Mouse (Mus musculus): ENCODE measurements around the gene Atxn1. TPM values are rescaled to one million over a fixed set of nuclear protein-coding genes. Genes with fewer than 3 reads are reported as not detected.

Gene Atxn1
- polyA plus RNA-seq, 1 experiment from 2014 or later = 11.9 TPM

DNA sequence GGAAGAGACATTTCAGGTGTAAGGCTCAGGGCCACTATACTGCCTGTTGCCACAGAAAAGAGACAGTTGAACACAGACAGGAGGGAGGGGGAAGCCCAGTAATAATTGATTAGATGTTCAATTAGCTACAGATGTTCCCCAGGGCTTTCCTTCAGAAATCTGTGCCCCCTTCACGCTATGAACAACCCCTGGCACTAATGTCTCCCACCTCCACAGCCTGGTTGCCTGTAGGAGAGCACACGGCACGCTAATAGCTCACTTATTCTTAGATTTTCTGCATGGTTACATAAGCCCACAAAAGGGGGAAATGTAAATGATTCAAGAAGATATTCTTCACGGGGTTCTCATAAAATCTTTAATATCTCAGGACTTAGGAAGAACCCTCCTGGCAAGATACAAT, 355.3 kb downstream of the Atxn1 start:
- Histone ChIP-seq H3K4me1 (ENCODE audit: insufficient read depth, low read depth, low read length) (no peaks in the 10 kb centered on the region), H3K4me3 (ENCODE audit: low read depth, low read length) (no peak overlapping the region), H3K4me2 (replicated peaks; ENCODE audit: low read depth, low read length) (no peak overlapping the region), H3K27ac (ENCODE audit: low read length) (no peak overlapping the region), H3K27me3 (replicated peaks; ENCODE audit: insufficient read depth, low read length) (no peaks in the 10 kb centered on the region), H3K36me3 (ENCODE audit: insufficient read depth, low read length) (no peaks in the 10 kb centered on the region), H3K9ac (replicated peaks; ENCODE audit: low read depth) (no peak overlapping the region), H3K9me3 (ENCODE audit: low read length) (no peaks in the 10 kb centered on the region)
- DNase-seq (ENCODE audit: low spot score) (no peak), ATAC-seq (no peak)
- WGBS = 88% methylated on average over 4 of the region's 4 CpGs
- TF ChIP-seq CTCF (IDR thresholded peaks at IDR 0.05) (no peak), EP300 (IDR thresholded peaks at IDR 0.05) (no peak)

DNA sequence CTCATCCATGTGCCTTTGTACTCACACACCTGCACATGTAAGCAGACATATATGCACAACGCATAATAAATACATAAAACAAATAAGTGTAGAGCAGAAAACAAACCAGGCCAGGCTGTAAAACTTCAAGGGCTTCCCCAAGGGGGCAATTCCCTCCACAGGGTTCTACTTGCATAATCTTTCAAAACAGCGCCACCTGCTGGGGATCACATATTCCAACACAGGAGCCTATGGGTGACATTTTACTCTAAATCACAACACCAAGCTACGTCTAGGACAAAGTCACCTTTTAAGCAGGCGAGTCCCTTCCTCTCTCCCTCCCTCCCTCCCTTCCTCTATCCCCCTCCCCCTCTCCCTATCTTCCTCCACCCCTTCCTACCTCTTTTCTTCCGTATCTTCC, 356.2 kb downstream of the Atxn1 start:
- ATAC-seq = no peak
- peak; percentile 36 for TF ChIP-seq CTCF (IDR thresholded peaks at IDR 0.05)
- TF ChIP-seq EP300 (IDR thresholded peaks at IDR 0.05) = no peak
- Histone ChIP-seq H3K4me2 (replicated peaks; ENCODE audit: low read depth, low read length) (no peak overlapping the region), H3K4me3 (ENCODE audit: low read depth, low read length) (no peak overlapping the region), H3K9me3 (ENCODE audit: low read length) (no peaks in the 10 kb centered on the region), H3K4me1 (ENCODE audit: insufficient read depth, low read depth, low read length) (no peaks in the 10 kb centered on the region), H3K36me3 (ENCODE audit: insufficient read depth, low read length) (no peaks in the 10 kb centered on the region), H3K27me3 (replicated peaks; ENCODE audit: insufficient read depth, low read length) (no peaks in the 10 kb centered on the region), H3K27ac (ENCODE audit: low read length) (no peak overlapping the region), H3K9ac (replicated peaks; ENCODE audit: low read depth) (no peak overlapping the region)
- 90% methylated on average over 5 of the region's 5 CpGs for WGBS
- DNase-seq (ENCODE audit: low spot score) = no peak

DNA sequence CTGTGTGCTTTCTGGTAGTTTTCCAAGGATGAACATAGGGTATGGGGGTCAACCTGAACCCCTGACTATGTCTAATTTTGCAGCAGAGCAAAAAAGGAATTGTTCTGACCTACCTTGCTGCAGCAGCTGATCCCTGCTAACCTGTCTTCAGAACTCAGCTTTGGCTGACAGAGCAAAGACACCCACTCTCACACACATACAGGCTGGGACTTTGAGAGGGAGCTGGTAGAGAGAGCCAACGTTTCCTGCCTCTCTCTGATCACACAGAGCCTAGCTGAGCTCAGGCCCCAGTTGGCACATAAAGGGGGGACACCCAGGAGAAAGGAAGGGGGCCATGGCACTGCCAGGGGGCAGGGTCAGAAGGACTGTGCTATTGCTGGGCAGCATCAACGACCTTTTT, 356.9 kb downstream of the Atxn1 start:
- ATAC-seq (no peak), DNase-seq (ENCODE audit: low spot score) (no peak)
- Histone ChIP-seq H3K9ac (replicated peaks; ENCODE audit: low read depth) (no peak overlapping the region), H3K27me3 (replicated peaks; ENCODE audit: insufficient read depth, low read length) (no peaks in the 10 kb centered on the region), H3K27ac (ENCODE audit: low read length) (no peak overlapping the region), H3K36me3 (ENCODE audit: insufficient read depth, low read length) (no peaks in the 10 kb centered on the region), H3K4me1 (ENCODE audit: insufficient read depth, low read depth, low read length) (no peaks in the 10 kb centered on the region), H3K9me3 (ENCODE audit: low read length) (no peaks in the 10 kb centered on the region), H3K4me2 (replicated peaks; ENCODE audit: low read depth, low read length) (no peak overlapping the region), H3K4me3 (ENCODE audit: low read depth, low read length) (no peak overlapping the region)
- 65% methylated on average over 2 of the region's 2 CpGs for WGBS
- no peak for TF ChIP-seq EP300 (IDR thresholded peaks at IDR 0.05)
- TF ChIP-seq CTCF (IDR thresholded peaks at IDR 0.05) = no peak

DNA sequence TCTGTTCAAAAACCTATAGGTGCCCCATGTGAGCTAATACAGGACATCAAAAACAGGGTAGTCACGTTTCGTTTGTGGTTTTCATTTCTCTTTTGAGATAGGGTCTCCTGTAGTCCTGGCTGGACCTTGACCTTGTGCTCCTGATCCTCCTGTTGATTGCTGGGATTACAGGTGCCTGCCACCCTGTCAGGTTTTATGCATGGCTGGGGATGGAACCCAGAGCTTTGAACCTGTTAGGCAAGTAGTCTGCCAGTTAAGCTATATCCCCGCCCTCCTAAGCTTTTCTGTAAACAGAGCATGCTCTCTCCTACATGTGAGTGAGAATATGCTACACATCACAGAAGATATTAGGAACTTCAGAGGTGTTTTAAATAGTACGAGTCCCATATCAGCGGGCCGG, 361.2 kb downstream of the Atxn1 start:
- Histone ChIP-seq H3K4me2 (replicated peaks; ENCODE audit: low read depth, low read length) (no peak overlapping the region), H3K36me3 (ENCODE audit: insufficient read depth, low read length) (no peaks in the 10 kb centered on the region), H3K27ac (ENCODE audit: low read length) (no peak overlapping the region), H3K9me3 (ENCODE audit: low read length) (no peaks in the 10 kb centered on the region), H3K27me3 (replicated peaks; ENCODE audit: insufficient read depth, low read length) (no peaks in the 10 kb centered on the region), H3K9ac (replicated peaks; ENCODE audit: low read depth) (no peak overlapping the region), H3K4me3 (ENCODE audit: low read depth, low read length) (no peak overlapping the region), H3K4me1 (ENCODE audit: insufficient read depth, low read depth, low read length) (no peaks in the 10 kb centered on the region)
- WGBS = 86% methylated on average over 6 of the region's 6 CpGs
- DNase-seq (ENCODE audit: low spot score) (no peak), ATAC-seq (no peak)
- TF ChIP-seq CTCF (IDR thresholded peaks at IDR 0.05) (no peak), EP300 (IDR thresholded peaks at IDR 0.05) (no peak)

DNA sequence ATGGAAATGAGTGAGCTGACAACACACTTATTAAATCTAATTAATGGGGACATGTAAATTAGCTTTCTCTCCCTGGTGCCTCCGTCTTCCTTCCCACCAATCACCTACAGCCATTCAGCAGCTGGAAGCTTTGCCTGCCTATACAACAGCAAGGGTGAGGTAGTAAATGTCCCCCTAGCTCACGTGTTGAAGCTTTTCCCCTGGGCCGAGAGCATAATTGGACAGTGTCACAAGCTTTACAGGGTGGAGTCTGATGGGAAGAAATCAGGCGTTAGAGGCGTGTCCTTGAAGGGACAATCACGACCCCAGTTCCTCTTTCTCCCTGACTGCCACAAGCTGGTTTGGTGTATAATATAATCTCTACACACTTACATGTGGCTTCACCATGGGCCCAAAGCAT, 364.4 kb downstream of the Atxn1 start:
- Histone ChIP-seq H3K9ac (replicated peaks; ENCODE audit: low read depth) (no peak overlapping the region), H3K36me3 (ENCODE audit: insufficient read depth, low read length) (no peaks in the 10 kb centered on the region), H3K4me2 (replicated peaks; ENCODE audit: low read depth, low read length) (no peak overlapping the region), H3K27me3 (replicated peaks; ENCODE audit: insufficient read depth, low read length) (no peaks in the 10 kb centered on the region), H3K27ac (ENCODE audit: low read length) (no peak overlapping the region), H3K9me3 (ENCODE audit: low read length) (no peaks in the 10 kb centered on the region), H3K4me3 (ENCODE audit: low read depth, low read length) (no peak overlapping the region), H3K4me1 (ENCODE audit: insufficient read depth, low read depth, low read length) (no peaks in the 10 kb centered on the region)
- ATAC-seq = no peak
- 59% methylated on average over 6 of the region's 6 CpGs for WGBS
- no peak for DNase-seq (ENCODE audit: low spot score)
- TF ChIP-seq CTCF (IDR thresholded peaks at IDR 0.05) = no peak
- no peak for TF ChIP-seq EP300 (IDR thresholded peaks at IDR 0.05)

DNA sequence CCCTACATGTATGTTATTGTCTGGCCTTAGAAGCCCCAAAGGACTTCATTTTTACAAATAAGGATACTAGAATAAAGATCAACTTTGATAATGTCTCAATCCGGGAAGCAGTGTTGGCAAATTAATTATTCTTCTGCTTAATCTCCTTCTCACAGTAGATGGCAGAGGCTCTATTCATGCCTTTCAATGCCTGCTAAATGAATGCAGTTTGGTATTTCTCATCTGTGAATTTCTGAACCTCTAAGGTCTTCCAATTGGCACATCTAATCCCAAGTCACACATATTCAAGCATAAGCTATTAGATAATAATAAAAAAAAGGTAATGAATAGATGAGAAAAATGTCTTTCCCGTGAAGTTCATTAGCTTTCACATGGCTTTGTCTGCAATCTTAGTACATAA, 365.0 kb downstream of the Atxn1 start:
- ATAC-seq (no peak), DNase-seq (ENCODE audit: low spot score) (no peak)
- peaks cover 2% of the 10 kb centered on the region; the same call in 1 of the 2 replicates for H3K4me1 ChIP-seq (ENCODE audit: insufficient read depth, low read depth, low read length)

DNA sequence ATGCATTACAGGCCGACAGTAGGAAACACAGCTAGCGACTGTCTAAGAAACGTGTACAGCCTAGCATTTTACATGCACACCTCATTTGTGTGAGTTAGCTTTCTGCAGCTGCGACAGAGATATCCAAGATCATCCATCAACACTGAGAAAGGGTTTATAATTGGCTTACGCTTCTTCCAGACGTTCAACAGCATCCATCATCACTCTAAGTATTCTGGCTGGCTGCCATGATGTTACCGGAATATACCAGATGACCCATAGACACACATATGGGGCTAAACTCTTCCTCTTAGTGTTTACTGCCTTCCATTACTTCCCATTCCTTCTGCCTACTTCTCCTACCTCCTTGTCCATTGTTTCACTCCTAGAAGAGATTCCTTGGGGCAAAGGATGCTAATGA, 369.4 kb downstream of the Atxn1 start:
- TF ChIP-seq EP300 (IDR thresholded peaks at IDR 0.05) = no peak
- TF ChIP-seq CTCF (IDR thresholded peaks at IDR 0.05) = no peak
- no peak for DNase-seq (ENCODE audit: low spot score)
- Histone ChIP-seq H3K4me2 (replicated peaks; ENCODE audit: low read depth, low read length) (no peak overlapping the region), H3K36me3 (ENCODE audit: insufficient read depth, low read length) (no peaks in the 10 kb centered on the region), H3K4me1 (ENCODE audit: insufficient read depth, low read depth, low read length) (peaks cover 4% of the 10 kb centered on the region; the same call in 1 of the 2 replicates), H3K27ac (ENCODE audit: low read length) (no peak overlapping the region), H3K4me3 (ENCODE audit: low read depth, low read length) (no peak overlapping the region), H3K27me3 (replicated peaks; ENCODE audit: insufficient read depth, low read length) (no peaks in the 10 kb centered on the region), H3K9me3 (ENCODE audit: low read length) (no peaks in the 10 kb centered on the region), H3K9ac (replicated peaks; ENCODE audit: low read depth) (no peak overlapping the region)
- 55% methylated on average over 7 of the region's 7 CpGs for WGBS
- no peak for ATAC-seq

More for the DNA sequence above, 365.0 kb downstream of the Atxn1 start:
- H3K27ac ChIP-seq (ENCODE audit: low read length) = no peak overlapping the region
- no peaks in the 10 kb centered on the region for H3K36me3 ChIP-seq (ENCODE audit: insufficient read depth, low read length)
- no peak overlapping the region for H3K9ac ChIP-seq (replicated peaks; ENCODE audit: low read depth)
- TF ChIP-seq EP300 (IDR thresholded peaks at IDR 0.05) = no peak
- 82% methylated on average over 2 of the region's 2 CpGs for WGBS
- H3K4me3 ChIP-seq (ENCODE audit: low read depth, low read length) = no peak overlapping the region
- no peaks in the 10 kb centered on the region for H3K9me3 ChIP-seq (ENCODE audit: low read length)
- no peaks in the 10 kb centered on the region for H3K27me3 ChIP-seq (replicated peaks; ENCODE audit: insufficient read depth, low read length)
- no peak overlapping the region for H3K4me2 ChIP-seq (replicated peaks; ENCODE audit: low read depth, low read length)

All from lung, postnatal 0 days (tissue).